Mouse (Mus musculus): ENCODE results near the gene Max. TPM values are rescaled to one million over a fixed set of nuclear protein-coding genes. Genes with fewer than 3 reads are reported as not detected.

The Max gene
- 22.5 and 23.6 TPM in 2 replicates for polyA plus RNA-seq (2012; rRNA removed)

DNA sequence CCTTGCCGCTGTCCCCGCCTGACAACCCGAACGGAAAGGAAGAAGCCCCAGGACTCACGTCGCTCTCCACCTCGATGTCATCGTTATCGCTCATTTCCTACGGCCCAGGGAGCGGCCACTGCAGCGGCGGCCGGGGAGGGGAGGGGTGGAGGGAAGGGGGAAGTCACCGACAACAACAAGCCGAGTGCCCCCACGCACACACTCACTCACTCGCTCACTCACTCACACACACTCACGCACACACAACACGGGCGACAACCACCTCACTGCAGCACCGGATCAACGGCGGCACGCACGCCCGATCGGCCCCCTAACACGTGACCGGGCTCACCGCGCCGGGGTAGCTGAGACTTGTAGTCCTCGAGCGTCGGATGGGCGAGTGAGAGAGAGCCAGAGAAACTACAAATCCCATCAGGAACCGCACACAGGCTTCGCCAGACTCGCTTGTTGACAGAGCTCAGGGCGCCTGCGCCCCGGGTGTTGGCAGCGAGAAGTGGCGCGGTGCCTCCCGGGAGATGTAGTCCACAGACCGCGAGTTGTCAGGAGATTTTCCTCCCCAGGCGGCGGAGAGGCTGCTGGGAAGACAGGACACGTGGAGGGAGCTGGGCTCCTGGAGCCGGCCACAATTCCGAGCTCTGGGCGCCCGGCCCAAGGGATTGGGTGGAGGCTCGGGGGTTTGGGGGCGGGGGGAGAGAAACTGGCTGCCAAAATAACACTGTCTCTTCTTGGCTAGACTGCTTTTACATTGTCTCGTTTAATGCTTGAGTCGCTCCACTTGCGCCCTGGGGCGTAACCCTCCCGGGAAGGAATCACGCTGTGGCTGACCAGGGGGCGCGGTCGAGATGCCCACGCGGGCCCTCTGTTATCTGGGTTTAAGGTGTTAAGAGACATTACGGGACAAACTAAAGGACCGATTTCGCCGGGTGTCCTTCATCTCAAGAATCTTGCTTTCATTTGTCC is at the start of gene Max:
Gene Max, minus strand, starts transcription at position 270 of the 960 bp plus-strand sequence.

Other genes starting within 250 kb of the Max start
- 41.1 and 41.2 TPM in 2 replicates for gene Churc1, start 196.7 kb downstream of the Max start, polyA plus RNA-seq (2012; rRNA removed)
- 11.4 and 12.0 TPM in 2 replicates for gene Fntb, start 196.6 kb downstream of the Max start, polyA plus RNA-seq (2012; rRNA removed)
- gene Gpx2, start 166.6 kb downstream of the Max start, polyA plus RNA-seq (2012; rRNA removed), result 0.19 and 0.22 TPM in 2 replicates
- gene Rab15, start 139.3 kb downstream of the Max start, polyA plus RNA-seq (2012; rRNA removed), result 0.13 and 0.23 TPM in 2 replicates